Mouse (Mus musculus) forebrain, embryonic 13.5 days (tissue): ENCODE results near the gene Bmp4. TPM values are rescaled to one million over a fixed set of nuclear protein-coding genes. Genes with fewer than 3 reads are reported as not detected.

Source experiments
- polyA plus RNA-seq: library from polyadenylated mRNA; unstranded; fragments of >200 nt; fragmentation: Nextera tagmentation; extraction: Ambion mirVana; gene quantifications from 2 replicates; pipeline ENCODE4 v1.2.1, GENCODE M21; 2015

The Bmp4 gene
- polyA plus RNA-seq, 1 experiment from 2014 or later = 2.4 TPM

Other genes starting within 250 kb of the Bmp4 start
- not detected in 2 replicates for gene Gm15217, start 11.3 kb downstream of the Bmp4 start, polyA plus RNA-seq